Mouse (Mus musculus): ENCODE data around the gene Golga3. TPM values are rescaled to one million over a fixed set of nuclear protein-coding genes. Genes with fewer than 3 reads are reported as not detected.
A peak's percentile ranks its signal among the peaks of the same experiment; 100 is the strongest.

Golga3 gene
- polyA plus RNA-seq, 1 experiment from 2014 or later, result 18.4 TPM

DNA sequence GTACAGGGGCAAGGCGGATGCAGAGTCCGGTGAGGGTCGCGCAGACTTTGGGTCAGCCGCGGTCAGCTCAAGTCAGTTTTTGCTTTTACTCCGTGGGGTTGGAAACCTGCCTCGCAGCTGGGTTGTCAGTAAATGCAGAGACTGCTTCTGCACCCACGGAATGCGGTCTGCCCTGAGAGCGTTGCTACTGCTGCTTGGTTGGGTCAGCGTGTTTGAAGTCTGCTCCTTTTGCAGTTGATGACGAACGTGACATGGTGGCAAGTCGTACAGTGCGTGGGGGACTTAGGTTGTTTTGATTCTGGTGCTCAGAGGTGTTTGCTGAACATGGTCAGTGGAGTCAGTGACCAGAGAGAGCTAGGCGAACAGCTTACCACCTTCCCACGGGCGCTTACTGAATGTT is 520 bp downstream of the Golga3 start:
- Histone ChIP-seq H3K36me3 (ENCODE audit: control insufficient read depth, insufficient read depth, low read length) (no peaks in the 10 kb centered on the region), H3K27me3 (ENCODE audit: control insufficient read depth, insufficient read depth, low read depth, low read length) (no peaks in the 10 kb centered on the region), H3K4me3 (ENCODE audit: low read length) (peak overlapping the region; percentile 92), H3K4me2 (ENCODE audit: low read depth, low read length) (peak overlapping the region; percentile 68), H3K9ac (ENCODE audit: low read length) (peak overlapping the region; percentile 95), H3K4me1 (replicated peaks; ENCODE audit: control insufficient read depth, insufficient read depth, low read length) (peaks cover 8% of the 10 kb centered on the region), H3K9me3 (ENCODE audit: control insufficient read depth, low read length) (no peaks in the 10 kb centered on the region), H3K27ac (ENCODE audit: low read length) (peak overlapping the region; percentile 78)
- 3% methylated on average over 19 of the region's 19 CpGs for WGBS
- ATAC-seq (ENCODE audit: low read depth), result peak; percentile 15

DNA sequence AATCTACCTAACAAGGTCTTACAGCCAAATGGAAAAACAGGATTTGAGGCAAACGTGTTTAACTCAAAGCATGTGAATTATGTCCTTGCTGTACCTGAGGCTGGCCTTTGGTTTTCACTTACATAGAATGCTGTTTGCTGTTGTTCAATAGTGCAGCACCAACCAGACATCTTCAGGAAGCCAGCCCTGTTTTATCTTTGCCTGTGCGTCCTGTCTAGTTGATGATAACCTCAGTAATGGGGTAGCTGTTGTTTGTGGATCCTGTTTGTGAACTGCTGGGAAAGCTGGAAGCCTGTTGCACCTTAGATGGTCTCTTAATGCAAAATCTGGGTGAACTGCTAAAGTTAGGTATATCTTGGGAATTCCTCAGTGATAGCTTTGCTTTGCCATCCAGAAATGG is 2.1 kb downstream of the Golga3 start:
- Histone ChIP-seq H3K27ac (ENCODE audit: low read length) (no peak overlapping the region), H3K36me3 (ENCODE audit: control insufficient read depth, insufficient read depth, low read length) (peaks cover 4% of the 10 kb centered on the region), H3K9ac (ENCODE audit: low read length) (no peak overlapping the region), H3K4me3 (ENCODE audit: low read length) (no peak overlapping the region), H3K27me3 (ENCODE audit: control insufficient read depth, insufficient read depth, low read depth, low read length) (no peaks in the 10 kb centered on the region), H3K9me3 (ENCODE audit: control insufficient read depth, low read length) (no peaks in the 10 kb centered on the region), H3K4me2 (ENCODE audit: low read depth, low read length) (no peak overlapping the region), H3K4me1 (replicated peaks; ENCODE audit: control insufficient read depth, insufficient read depth, low read length) (peaks cover 8% of the 10 kb centered on the region)
- no peak for ATAC-seq (ENCODE audit: low read depth)
- WGBS, result 81% methylated on average over 2 of the region's 2 CpGs

GRCm38 (mm10) chr5:110181716-110182115 is 5.2 kb downstream of the Golga3 start:
- Histone ChIP-seq H3K9me3 (ENCODE audit: control insufficient read depth, low read length) (no peaks in the 10 kb centered on the region), H3K27me3 (ENCODE audit: control insufficient read depth, insufficient read depth, low read depth, low read length) (no peaks in the 10 kb centered on the region), H3K36me3 (ENCODE audit: control insufficient read depth, insufficient read depth, low read length) (peaks cover 17% of the 10 kb centered on the region), H3K9ac (ENCODE audit: low read length) (no peak overlapping the region), H3K4me1 (replicated peaks; ENCODE audit: control insufficient read depth, insufficient read depth, low read length) (peaks cover 8% of the 10 kb centered on the region), H3K4me2 (ENCODE audit: low read depth, low read length) (no peak overlapping the region), H3K4me3 (ENCODE audit: low read length) (no peak overlapping the region), H3K27ac (ENCODE audit: low read length) (no peak overlapping the region)
- no peak for ATAC-seq (ENCODE audit: low read depth)
- WGBS, result 85% methylated on average over 5 of the region's 5 CpGs

GRCm38 (mm10) chr5:110203164-110203895 is 26.8 kb downstream of the Golga3 start:
- no peak for ATAC-seq (ENCODE audit: low read depth)

GRCm38 (mm10) chr5:110204777-110205176 is 28.3 kb downstream of the Golga3 start:
- Histone ChIP-seq H3K9me3 (ENCODE audit: control insufficient read depth, low read length) (no peaks in the 10 kb centered on the region), H3K4me2 (ENCODE audit: low read depth, low read length) (no peak overlapping the region), H3K4me1 (replicated peaks; ENCODE audit: control insufficient read depth, insufficient read depth, low read length) (no peaks in the 10 kb centered on the region), H3K27ac (ENCODE audit: low read length) (no peak overlapping the region), H3K9ac (ENCODE audit: low read length) (no peak overlapping the region), H3K36me3 (ENCODE audit: control insufficient read depth, insufficient read depth, low read length) (peaks cover 65% of the 10 kb centered on the region), H3K27me3 (ENCODE audit: control insufficient read depth, insufficient read depth, low read depth, low read length) (no peaks in the 10 kb centered on the region), H3K4me3 (ENCODE audit: low read length) (no peak overlapping the region)
- no peak for ATAC-seq (ENCODE audit: low read depth)
- WGBS, result 78% methylated on average over 6 of the region's 6 CpGs

More at GRCm38 (mm10) chr5:110203164-110203895, 26.8 kb downstream of the Golga3 start:
- Histone ChIP-seq H3K36me3 (ENCODE audit: control insufficient read depth, insufficient read depth, low read length) (peaks cover 53% of the 10 kb centered on the region), H3K9ac (ENCODE audit: low read length) (no peak overlapping the region), H3K4me2 (ENCODE audit: low read depth, low read length) (no peak overlapping the region), H3K9me3 (ENCODE audit: control insufficient read depth, low read length) (no peaks in the 10 kb centered on the region), H3K27me3 (ENCODE audit: control insufficient read depth, insufficient read depth, low read depth, low read length) (no peaks in the 10 kb centered on the region), H3K4me1 (replicated peaks; ENCODE audit: control insufficient read depth, insufficient read depth, low read length) (no peaks in the 10 kb centered on the region), H3K27ac (ENCODE audit: low read length) (no peak overlapping the region), H3K4me3 (ENCODE audit: low read length) (no peak overlapping the region)
- WGBS, result 86% methylated on average over 10 of the region's 10 CpGs

DNA sequence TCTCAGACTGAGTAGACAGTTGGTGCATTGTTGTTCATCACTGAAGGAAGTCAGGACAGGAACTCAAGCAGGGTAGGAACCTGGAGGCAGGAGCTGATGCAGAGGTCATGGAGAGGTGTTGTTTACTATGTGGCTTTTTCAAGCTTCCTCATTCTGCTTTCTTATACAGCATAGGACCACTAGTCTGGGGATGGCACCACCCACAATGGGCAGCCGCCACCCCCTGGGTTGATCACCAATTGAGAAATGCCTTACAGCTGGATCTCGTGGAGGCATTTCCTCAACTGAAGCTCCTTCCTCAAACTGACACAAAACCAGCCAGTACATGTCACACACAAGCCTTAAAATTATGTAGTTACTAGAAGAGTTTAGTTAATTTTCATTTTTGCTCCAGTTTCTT is 34.8 kb downstream of the Golga3 start:
- Histone ChIP-seq H3K9ac (ENCODE audit: low read length) (no peak overlapping the region), H3K9me3 (ENCODE audit: control insufficient read depth, low read length) (no peaks in the 10 kb centered on the region), H3K36me3 (ENCODE audit: control insufficient read depth, insufficient read depth, low read length) (peaks cover 64% of the 10 kb centered on the region), H3K27ac (ENCODE audit: low read length) (no peak overlapping the region), H3K4me1 (replicated peaks; ENCODE audit: control insufficient read depth, insufficient read depth, low read length) (no peaks in the 10 kb centered on the region), H3K4me2 (ENCODE audit: low read depth, low read length) (no peak overlapping the region), H3K4me3 (ENCODE audit: low read length) (no peak overlapping the region), H3K27me3 (ENCODE audit: control insufficient read depth, insufficient read depth, low read depth, low read length) (no peaks in the 10 kb centered on the region)
- WGBS, result 90% methylated on average over 2 of the region's 2 CpGs
- ATAC-seq (ENCODE audit: low read depth), result no peak

GRCm38 (mm10) chr5:110216780-110217179 is 40.3 kb downstream of the Golga3 start:
- Histone ChIP-seq H3K27ac (ENCODE audit: low read length) (no peak overlapping the region), H3K9me3 (ENCODE audit: control insufficient read depth, low read length) (no peaks in the 10 kb centered on the region), H3K27me3 (ENCODE audit: control insufficient read depth, insufficient read depth, low read depth, low read length) (no peaks in the 10 kb centered on the region), H3K4me3 (ENCODE audit: low read length) (no peak overlapping the region), H3K36me3 (ENCODE audit: control insufficient read depth, insufficient read depth, low read length) (peaks cover 47% of the 10 kb centered on the region), H3K9ac (ENCODE audit: low read length) (no peak overlapping the region), H3K4me1 (replicated peaks; ENCODE audit: control insufficient read depth, insufficient read depth, low read length) (no peaks in the 10 kb centered on the region), H3K4me2 (ENCODE audit: low read depth, low read length) (no peak overlapping the region)
- WGBS, result 94% methylated on average over 3 of the region's 3 CpGs
- ATAC-seq (ENCODE audit: low read depth), result no peak

DNA sequence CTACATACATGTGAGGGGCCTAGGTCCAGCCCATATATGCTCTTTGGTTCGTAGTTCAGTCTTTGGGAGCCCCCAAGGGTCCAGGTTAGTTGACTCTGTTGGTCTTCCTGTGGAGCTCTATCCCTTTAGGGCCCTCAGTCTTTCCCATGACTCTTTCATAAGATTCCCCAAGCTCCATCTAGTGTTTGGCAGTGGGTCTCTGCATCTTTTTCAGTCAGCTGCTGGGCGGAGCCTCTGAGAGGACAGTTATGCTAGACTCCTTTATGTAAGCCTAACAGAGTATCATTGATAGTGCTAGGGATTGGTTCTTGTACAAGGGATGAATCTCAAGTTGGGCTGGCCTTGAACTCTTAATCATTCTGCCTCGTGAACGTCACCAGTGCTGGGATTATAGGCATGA is 43.8 kb downstream of the Golga3 start:
- Histone ChIP-seq H3K4me1 (replicated peaks; ENCODE audit: control insufficient read depth, insufficient read depth, low read length) (no peaks in the 10 kb centered on the region), H3K9ac (ENCODE audit: low read length) (no peak overlapping the region), H3K27me3 (ENCODE audit: control insufficient read depth, insufficient read depth, low read depth, low read length) (no peaks in the 10 kb centered on the region), H3K36me3 (ENCODE audit: control insufficient read depth, insufficient read depth, low read length) (peaks cover 45% of the 10 kb centered on the region), H3K9me3 (ENCODE audit: control insufficient read depth, low read length) (no peaks in the 10 kb centered on the region), H3K4me2 (ENCODE audit: low read depth, low read length) (no peak overlapping the region), H3K4me3 (ENCODE audit: low read length) (no peak overlapping the region), H3K27ac (ENCODE audit: low read length) (no peak overlapping the region)
- 92% methylated on average over 4 of the region's 4 CpGs for WGBS
- ATAC-seq (ENCODE audit: low read depth), result no peak

DNA sequence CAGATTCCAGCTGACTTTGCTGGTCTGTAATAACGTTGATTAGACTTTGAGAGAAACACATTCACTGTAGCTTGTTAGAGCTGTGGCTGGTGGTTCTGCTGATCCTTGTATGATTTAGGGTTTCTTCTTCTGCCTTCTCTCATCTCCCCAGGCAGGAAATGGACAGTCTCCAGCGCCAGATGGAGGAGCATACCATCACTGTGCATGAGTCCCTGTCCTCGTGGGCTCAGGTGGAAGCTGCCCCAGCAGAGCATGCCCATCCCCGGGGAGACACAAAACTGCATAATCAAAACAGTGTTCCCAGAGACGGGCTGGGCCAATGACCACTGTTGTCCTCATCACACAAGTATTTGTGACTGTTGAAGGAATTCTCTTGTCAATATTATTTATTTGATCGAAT is 46.3 kb downstream of the Golga3 start:
- 85% methylated on average over 6 of the region's 6 CpGs for WGBS
- Histone ChIP-seq H3K4me2 (ENCODE audit: low read depth, low read length) (no peak overlapping the region), H3K9ac (ENCODE audit: low read length) (no peak overlapping the region), H3K27ac (ENCODE audit: low read length) (no peak overlapping the region), H3K4me3 (ENCODE audit: low read length) (no peak overlapping the region), H3K4me1 (replicated peaks; ENCODE audit: control insufficient read depth, insufficient read depth, low read length) (no peaks in the 10 kb centered on the region), H3K27me3 (ENCODE audit: control insufficient read depth, insufficient read depth, low read depth, low read length) (no peaks in the 10 kb centered on the region), H3K9me3 (ENCODE audit: control insufficient read depth, low read length) (no peaks in the 10 kb centered on the region), H3K36me3 (ENCODE audit: control insufficient read depth, insufficient read depth, low read length) (peaks cover 40% of the 10 kb centered on the region)
- ATAC-seq (ENCODE audit: low read depth), result no peak
